Mouse (Mus musculus) retina, adult 2 months (tissue): ENCODE results near the gene Cdrt4.

ENCODE experiments used
- DNase-seq: peaks from one replicate; pipeline ENCODE4 v3.0.0-alpha.2; 2012; ENCODE audit warnings: low read depth, low spot score

The Cdrt4 gene

GRCm38 (mm10) chr11:63035420-63036211 lies 84.6 kb downstream of the Cdrt4 start:
- no peak for DNase-seq

DNA sequence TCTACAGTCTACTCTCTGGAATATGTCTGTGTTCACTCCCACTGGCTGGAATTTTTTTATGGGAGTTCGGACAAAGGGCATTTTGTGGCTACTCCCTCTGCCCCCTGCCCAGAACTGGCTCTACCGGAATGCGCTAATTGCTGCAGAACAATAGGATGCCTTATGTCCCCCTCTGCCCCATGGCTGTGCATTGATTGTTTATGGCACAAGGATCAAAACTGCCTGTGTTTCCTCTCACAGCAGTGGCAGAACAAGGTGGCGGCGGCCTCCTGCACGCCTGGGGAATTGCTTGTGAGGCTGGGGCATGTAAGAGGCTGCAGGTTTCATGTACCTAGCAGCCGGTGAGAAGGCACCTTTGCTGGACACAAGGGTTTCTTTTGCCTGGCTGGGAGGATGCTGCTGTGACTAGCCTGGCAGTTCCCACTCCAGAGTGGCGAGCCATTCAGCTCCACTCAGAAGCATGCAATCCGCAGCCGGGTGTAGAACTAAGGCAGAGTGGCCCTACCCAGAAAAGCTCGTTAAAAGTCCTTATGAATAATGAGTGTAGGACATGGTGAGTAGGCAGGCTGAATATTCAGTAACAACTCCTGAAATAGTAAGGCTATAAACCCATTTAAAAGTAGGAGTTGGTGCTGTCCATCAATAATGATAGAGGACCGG lies 89.1 kb downstream of the Cdrt4 start:
- no peak for DNase-seq
